7 mouse cellular contexts compared by ENCODE assay signal in the genomic region with DNA sequence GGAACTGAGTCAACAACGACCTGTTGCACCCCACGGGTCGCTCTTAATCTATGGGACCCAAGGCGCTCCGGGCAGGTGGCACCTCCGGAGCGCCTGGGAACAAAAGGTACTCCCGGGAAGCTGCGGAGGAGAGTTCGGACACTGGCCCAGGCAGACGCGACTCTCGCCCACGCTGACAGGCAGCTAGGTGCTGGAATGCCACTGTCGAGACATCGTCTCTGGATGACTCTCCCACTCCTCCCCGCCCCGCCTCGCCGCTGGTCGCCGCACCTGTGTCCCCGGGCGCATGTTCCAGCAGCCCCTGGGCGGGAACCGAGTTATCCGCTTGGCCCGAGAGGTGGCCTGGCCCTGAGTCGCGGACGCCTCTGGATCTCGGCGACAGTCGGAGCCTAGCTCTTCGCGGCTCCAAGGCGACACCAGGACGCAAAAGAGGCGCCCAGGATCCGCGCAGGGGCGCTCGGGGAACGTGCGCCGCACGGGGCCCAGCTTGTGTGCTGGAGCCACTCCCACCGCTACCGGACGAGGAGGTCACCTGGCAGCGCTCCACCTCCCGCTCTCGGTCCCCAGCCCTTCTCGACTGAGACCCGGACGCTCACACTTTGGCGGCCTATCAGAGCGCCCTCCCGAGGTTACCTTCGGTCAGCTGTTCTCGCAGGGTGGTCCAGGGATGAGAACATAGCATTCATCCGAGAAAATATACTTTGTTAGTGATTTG. TPM values are rescaled to one million over a fixed set of nuclear protein-coding genes. Genes with fewer than 3 reads are reported as not detected.
DNase-seq lines count a peak whose midpoint lies in the region; ATAC-seq and TF ChIP-seq lines count a peak whose summit lies in the region.

A gene (minus strand): TSS at position 601 of the 715 bp plus-strand sequence.

- H3K9ac ChIP-seq in liver, embryonic 11.5 days (ENCODE audit: low read depth, low read length): peak within 1 kb of the TSS; percentile 52; the same call in 1 of the 2 replicates

- H3K27ac ChIP-seq in embryonic facial prominence, embryonic 10.5 days (replicated peaks): peak within 1 kb of the TSS; percentile 75
- H3K27ac ChIP-seq in kidney, adult 2 months (ENCODE audit: insufficient read depth, low read depth, low read length): peak within 1 kb of the TSS; percentile 22
- no peak within 1 kb of the TSS for H3K27ac ChIP-seq in liver, embryonic 11.5 days (ENCODE audit: low read depth, low read length)

- H3ac ChIP-seq in myocyte (ENCODE audit: control insufficient read depth, insufficient read length): peak within 1 kb of the TSS; percentile 43

- peak within 1 kb of the TSS; percentile 72 for H3K4me3 ChIP-seq in embryonic facial prominence, embryonic 10.5 days
- peak within 1 kb of the TSS; percentile 74 for H3K4me3 ChIP-seq in kidney, adult 2 months (ENCODE audit: insufficient read depth, low read depth, low read length)
- peak within 1 kb of the TSS; percentile 59 for H3K4me3 ChIP-seq in liver, embryonic 11.5 days (ENCODE audit: low read depth, low read length)
- peak within 1 kb of the TSS; percentile 34 for H3K4me3 ChIP-seq in myocyte

- H3K4me2 ChIP-seq in liver, embryonic 11.5 days: peak within 1 kb of the TSS; percentile 95
- peak within 1 kb of the TSS; percentile 88 for H3K4me2 ChIP-seq in myocyte (ENCODE audit: low read depth)

- H3K4me1 ChIP-seq in embryonic facial prominence, embryonic 10.5 days: peaks cover 39% of the 10 kb centered on the region
- 0 out of 2 replicates have a peak, but pooled peaks cover 3% of the 10 kb centered on the region for H3K4me1 ChIP-seq in kidney, adult 2 months (ENCODE audit: control insufficient read depth, insufficient read depth, low read length)
- H3K4me1 ChIP-seq in liver, embryonic 11.5 days (replicated peaks; ENCODE audit: control insufficient read depth, insufficient read depth, low read length): no peaks in the 10 kb centered on the region

- peaks cover 37% of the 10 kb centered on the region for H3K27me3 ChIP-seq in embryonic facial prominence, embryonic 10.5 days (replicated peaks; ENCODE audit: low read depth, poor library complexity, severe bottlenecking)
- H3K27me3 ChIP-seq in kidney, adult 2 months (replicated peaks; ENCODE audit: control insufficient read depth, insufficient read depth, low read length): no peaks in the 10 kb centered on the region
- H3K27me3 ChIP-seq in liver, embryonic 11.5 days (replicated peaks; ENCODE audit: control insufficient read depth, insufficient read depth, low read length): peaks cover 7% of the 10 kb centered on the region
- H3K27me3 ChIP-seq in myocyte (ENCODE audit: control insufficient read depth, insufficient read depth, insufficient read length): no peaks in the 10 kb centered on the region

- no peaks in the 10 kb centered on the region for H3K36me3 ChIP-seq in embryonic facial prominence, embryonic 10.5 days (replicated peaks)
- no peaks in the 10 kb centered on the region for H3K36me3 ChIP-seq in kidney, adult 2 months (ENCODE audit: control insufficient read depth, insufficient read depth, low read length)
- no peaks in the 10 kb centered on the region for H3K36me3 ChIP-seq in liver, embryonic 11.5 days (ENCODE audit: control insufficient read depth, insufficient read depth, low read length)
- H3K36me3 ChIP-seq in myocyte (ENCODE audit: control insufficient read depth, insufficient read depth): no peaks in the 10 kb centered on the region

- ATAC-seq in liver, embryonic 11.5 days (replicated peaks; ENCODE audit: low FRiP score): peak; percentile 77

- under 1% methylated on average over 62 of the region's 62 CpGs for WGBS in embryonic facial prominence, embryonic 10.5 days
- under 1% methylated on average over 62 of the region's 62 CpGs for WGBS in kidney, adult 2 months
- under 1% methylated on average over 57 of the region's 62 CpGs for WGBS in liver, embryonic 11.5 days

- no peak for TF ChIP-seq POLR2A in kidney, adult 2 months (IDR thresholded peaks at IDR 0.05; ENCODE audit: low read depth, low read length)
- no peak for TF ChIP-seq POLR2A in myocyte (IDR thresholded peaks at IDR 0.05; ENCODE audit: insufficient read length, low read depth)

- no peaks in the 10 kb centered on the region for H3K79me2 ChIP-seq in myocyte (ENCODE audit: control insufficient read depth, insufficient read depth)

- TF ChIP-seq CTCF in kidney, adult 2 months (conservative IDR thresholded peaks at IDR 0.05; ENCODE audit: insufficient read depth, insufficient read length, low read depth, low read length): peak; percentile 39

- DNase-seq in adrenal gland, postnatal 10 days: peak; percentile 87
- peak; percentile 76 for DNase-seq in embryonic facial prominence, embryonic 10.5 days (ENCODE audit: low spot score)
- peak; percentile 47 for DNase-seq in heart, adult 8-10 months (ENCODE audit: low spot score)
- DNase-seq in kidney, adult 2 months: peak; percentile 88
- DNase-seq in liver, embryonic 11.5 days (ENCODE audit: low spot score): peak; percentile 53
- peak; percentile 9 to 22 for DNase-seq in spleen, postnatal 14 days (ENCODE audit: low spot score in 2 of 2)

- H3K9me3 ChIP-seq in embryonic facial prominence, embryonic 10.5 days: no peaks in the 10 kb centered on the region
- no peaks in the 10 kb centered on the region for H3K9me3 ChIP-seq in liver, embryonic 11.5 days (ENCODE audit: control insufficient read depth, low read length)

TF ChIP-seq in myocyte, 11 proteins besides CTCF, POLR2A, EP300 and RAD21:
- TF ChIP-seq POLR2AphosphoS2 (IDR thresholded peaks at IDR 0.05; ENCODE audit: insufficient read length, low read depth): no peak
- TF ChIP-seq CEBPB (IDR thresholded peaks at IDR 0.05; ENCODE audit: insufficient read depth, poor library complexity, severe bottlenecking): no peak
- TF ChIP-seq REST (IDR thresholded peaks at IDR 0.05; ENCODE audit: insufficient read depth, insufficient read length): no peak
- peak in 1 of 3 experiments; percentile 22 for TF ChIP-seq MYOD1 (IDR thresholded peaks at IDR 0.05; ENCODE audit: control insufficient read depth in 1 of 3, insufficient read length in 2 of 3, low read depth in 2 of 3)
- no peak for TF ChIP-seq MAX (IDR thresholded peaks at IDR 0.05; ENCODE audit: low read depth)
- TF ChIP-seq TCF3 (IDR thresholded peaks at IDR 0.05; ENCODE audit: insufficient read length, low read depth): no peak
- peak in 1 of 3 experiments; percentile 48 for TF ChIP-seq MYOG (IDR thresholded peaks at IDR 0.05; ENCODE audit: control insufficient read depth in 1 of 3, insufficient read depth in 1 of 3, insufficient read length in 2 of 3, low read depth in 2 of 3)
- no peak for TF ChIP-seq SRF (IDR thresholded peaks at IDR 0.05; ENCODE audit: control insufficient read depth, insufficient read length, low read depth)
- TF ChIP-seq E2F4 (IDR thresholded peaks at IDR 0.05; ENCODE audit: insufficient read depth): no peak
- no peak for TF ChIP-seq TCF12 (IDR thresholded peaks at IDR 0.05; ENCODE audit: insufficient read depth, poor library complexity, severe bottlenecking)
- TF ChIP-seq USF1 (IDR thresholded peaks at IDR 0.05; ENCODE audit: low read depth): no peak

RNA-seq across cellular contexts. Expression of the gene that starts here (rescaled TPM):
- 1 to 10 TPM; 2.1 to 4.6 TPM for total RNA-seq in adrenal gland, postnatal 10 days (2021)
- polyA plus RNA-seq in embryonic facial prominence, embryonic 10.5 days (2016; fragmentation: Nextera tagmentation; extraction: Ambion mirVana): 1.2 and 1.4 TPM in 2 replicates
- 1 to 10 TPM in 2 of 4 experiments, under 1 TPM in 2; 0.65 to 1.4 (median 0.99) TPM for total RNA-seq in heart, adult 8-10 months (2022)
- 1.1 and 1.6 TPM in 2 replicates for polyA plus RNA-seq in kidney, adult 2 months (2012; rRNA removed)
- 0.33 and 0.52 TPM in 2 replicates for polyA plus RNA-seq in liver, embryonic 11.5 days (2014; fragmentation: Nextera tagmentation; extraction: Ambion mirVana)
- 0.48 TPM for polyA plus RNA-seq in myocyte (2012; fragmentation: generic; extraction: Trizol)

Comparison
In these comparisons a context has a peak if more than half of its experiments do, and no peak if none do; other contexts are left out.
1. Peak in DNase-seq, ATAC-seq, H3K4me3 ChIP-seq, H3K9ac ChIP-seq and H3K4me2 ChIP-seq in liver, embryonic 11.5 days; RNA of the gene not detected or under 1 TPM.
2. DNase-seq: peak in every context shown above with its lines; median percentile 88 in kidney, adult 2 months; 87 in adrenal gland, postnatal 10 days; 76 in embryonic facial prominence, embryonic 10.5 days; 53 in liver, embryonic 11.5 days; 47 in heart, adult 8-10 months; 16 in spleen, postnatal 14 days.